Mouse (Mus musculus) heart, adult 2 months (tissue): ENCODE measurements around the gene Ap3s2.

Source experiments
- CTCF ChIP-seq: fragments of 200-600 bp; IDR thresholded peaks from 2 replicates; pipeline ENCODE4 v1.8.1; 2022; ENCODE audit warnings: antibody characterized with exemption, mild to moderate bottlenecking, moderate library complexity
- EP300 ChIP-seq: fragments of 200-500 bp; IDR thresholded peaks from 2 replicates; pipeline ENCODE4 v1.6.1; 2011; ENCODE audit warnings: low read depth, low read length, control low read depth; ENCODE audit not compliant: insufficient read depth
- POLR2A ChIP-seq: fragments of 200-500 bp; IDR thresholded peaks from 2 replicates; pipeline ENCODE4 v1.6.1; 2011; ENCODE audit warnings: mild to moderate bottlenecking, low read depth, low read length, control low read depth; ENCODE audit not compliant: insufficient read depth

DNA sequence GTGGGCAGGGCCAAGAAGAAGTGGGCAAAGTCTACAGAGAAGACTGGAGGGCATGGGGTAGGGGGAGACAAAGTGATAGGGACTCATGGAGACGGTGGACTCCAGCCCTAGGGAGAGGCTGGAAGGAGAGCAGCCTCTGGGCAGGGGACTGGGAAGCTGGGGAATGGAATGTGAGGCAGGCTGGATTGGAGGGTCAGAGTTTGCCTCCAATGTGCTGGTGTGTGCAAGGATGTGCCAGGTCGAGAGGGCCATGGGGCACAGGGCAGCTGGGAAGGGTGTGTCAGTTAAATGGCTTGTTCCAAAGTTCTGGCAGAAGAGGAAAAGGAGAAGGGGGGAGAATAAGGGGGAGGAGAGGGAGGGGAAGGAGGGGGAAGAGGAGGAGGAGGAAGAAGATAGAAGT is 83.2 kb downstream of the Ap3s2 start:
- no peak for TF ChIP-seq EP300
- no peak for TF ChIP-seq POLR2A
- no peak for TF ChIP-seq CTCF
